Mouse (Mus musculus) CH12.LX (cell line): Measurements from ENCODE around the gene Fn3k. TPM values are rescaled to one million over a fixed set of nuclear protein-coding genes. Genes with fewer than 3 reads are reported as not detected.
A peak's percentile ranks its signal among the peaks of the same experiment; 100 is the strongest.

Experiments
- DNase-seq: peaks from one replicate; pipeline ENCODE4 v3.0.0-alpha.2; 2013; ENCODE audit errors: extremely low read depth
- H3K27ac ChIP-seq: 2 replicates; pipeline ENCODE4 v1.5.1; 2012; ENCODE audit warnings: low read depth, mild to moderate bottlenecking, control low read depth, moderate library complexity; ENCODE audit not compliant: insufficient read depth
- H3K27me3 ChIP-seq: replicated peaks from 2 replicates; pipeline ENCODE3; 2012; ENCODE audit warnings: inconsistent platforms
- H3K36me3 ChIP-seq, 2 experiments: replicated peaks in 1 of 2; 2 replicates each; pipeline versions ENCODE3 to v1.6.1; 2012; ENCODE audit warnings: inconsistent platforms in 1 of 2, low read length in 1 of 2, mild to moderate bottlenecking in 1 of 2, mixed read lengths in 1 of 2, moderate library complexity in 1 of 2; ENCODE audit not compliant: control insufficient read depth in 1 of 2, insufficient read depth in 1 of 2
- H3K4me1 ChIP-seq, 2 experiments: 2 replicates each; pipeline ENCODE4 v1.6.1; 2012; ENCODE audit warnings: inconsistent platforms in 1 of 2, moderate library complexity in 1 of 2; ENCODE audit not compliant: insufficient read depth in 2 of 2, control insufficient read depth in 1 of 2
- H3K4me2 ChIP-seq: 2 replicates; pipeline ENCODE4 v1.6.1; 2012; ENCODE audit warnings: low read depth, mild to moderate bottlenecking, control low read depth; ENCODE audit not compliant: poor library complexity, insufficient read depth, severe bottlenecking
- H3K4me3 ChIP-seq, 3 experiments: fragments of 150-350 bp in 1 of 3; sonication (generic) in 1 of 3; replicated peaks in 1 of 3; 2 replicates each; pipeline versions ENCODE3 to v1.5.1; 2011 to 2012; ENCODE audit warnings: low read depth in 2 of 3, low read length in 2 of 3, mild to moderate bottlenecking in 2 of 3, moderate library complexity in 2 of 3, control low read depth in 1 of 3, improper control_type of control experiment in 1 of 3, inconsistent platforms in 1 of 3, mixed read lengths in 1 of 3; ENCODE audit not compliant: poor library complexity in 1 of 3
- H3K79me2 ChIP-seq: replicated peaks from 2 replicates; pipeline ENCODE4 v1.6.1; 2012; ENCODE audit warnings: mild to moderate bottlenecking, moderate library complexity; ENCODE audit not compliant: control insufficient read depth, poor library complexity, insufficient read depth, severe bottlenecking; ENCODE audit errors: extremely low read depth
- H3K9ac ChIP-seq: 2 replicates; pipeline ENCODE4 v1.6.1; 2012; ENCODE audit warnings: low read depth, mild to moderate bottlenecking, control low read depth, moderate library complexity; ENCODE audit not compliant: insufficient read depth
- H3K9me3 ChIP-seq: replicated peaks from 2 replicates; pipeline ENCODE3; 2012; ENCODE audit warnings: low read length, inconsistent platforms, mixed read lengths
- BHLHE40 ChIP-seq: IDR thresholded peaks from 2 replicates; pipeline ENCODE4 v1.6.1; 2011; ENCODE audit warnings: mild to moderate bottlenecking, low read depth, low read length, improper control_type of control experiment
- CHD1 ChIP-seq: IDR thresholded peaks from 2 replicates; pipeline ENCODE4 v1.6.1; 2012; ENCODE audit warnings: low read depth, low read length, improper control_type of control experiment, inconsistent platforms
- CTCF ChIP-seq, 2 experiments: IDR thresholded peaks in 1 of 2; conservative IDR thresholded peaks in 1 of 2; 2 replicates each; pipeline ENCODE4 v1.5.1; 2011 to 2012; ENCODE audit warnings: low read depth in 2 of 2, low read length in 2 of 2, improper control_type of control experiment in 1 of 2, inconsistent platforms in 1 of 2, mild to moderate bottlenecking in 1 of 2, moderate library complexity in 1 of 2
- ELF1 ChIP-seq: IDR thresholded peaks from 2 replicates; pipeline ENCODE4 v1.6.1; 2014; ENCODE audit warnings: low read depth, mild to moderate bottlenecking, inconsistent platforms, low read length, improper control_type of control experiment
- EP300 ChIP-seq: IDR thresholded peaks from 2 replicates; pipeline ENCODE4 v1.6.1; 2011; ENCODE audit warnings: low read length, improper control_type of control experiment
- GABPA ChIP-seq: IDR thresholded peaks from 2 replicates; pipeline ENCODE4 v1.6.1; 2012; ENCODE audit warnings: low read depth, low read length, improper control_type of control experiment, inconsistent platforms; ENCODE audit not compliant: insufficient replicate concordance
- JUN ChIP-seq: IDR thresholded peaks from 2 replicates; pipeline ENCODE4 v1.6.1; 2011; ENCODE audit warnings: low read depth, mild to moderate bottlenecking, low read length, improper control_type of control experiment, moderate library complexity; ENCODE audit not compliant: insufficient read depth
- KAT2A ChIP-seq: IDR thresholded peaks from 2 replicates; pipeline ENCODE4 v1.6.1; 2012; ENCODE audit warnings: low read length, improper control_type of control experiment, inconsistent platforms; ENCODE audit not compliant: insufficient replicate concordance
- MAX ChIP-seq: IDR thresholded peaks from 2 replicates; pipeline ENCODE4 v1.6.1; 2011; ENCODE audit warnings: low read length, improper control_type of control experiment
- MXI1 ChIP-seq: IDR thresholded peaks from 2 replicates; pipeline ENCODE4 v1.6.1; 2011; ENCODE audit warnings: mild to moderate bottlenecking, low read depth, low read length, improper control_type of control experiment
- MYC ChIP-seq: IDR thresholded peaks from 2 replicates; pipeline ENCODE4 v1.6.1; 2011; ENCODE audit warnings: low read depth, mild to moderate bottlenecking, improper control_type of control experiment, low read length
- POLR2A ChIP-seq: IDR thresholded peaks from 2 replicates; pipeline ENCODE4 v1.6.1; 2011; ENCODE audit warnings: low read depth, mild to moderate bottlenecking, improper control_type of control experiment, low read length
- POLR2AphosphoS2 ChIP-seq: IDR thresholded peaks from 2 replicates; pipeline ENCODE4 v1.6.1; 2011; ENCODE audit warnings: low read depth, low read length, improper control_type of control experiment
- RAD21 ChIP-seq: IDR thresholded peaks from 2 replicates; pipeline ENCODE4 v1.6.1; 2011; ENCODE audit warnings: low read depth, mild to moderate bottlenecking, low read length, improper control_type of control experiment, moderate library complexity
- SIN3A ChIP-seq: IDR thresholded peaks from 2 replicates; pipeline ENCODE4 v1.6.1; 2012; ENCODE audit warnings: low read length, improper control_type of control experiment, inconsistent platforms
- TCF12 ChIP-seq: IDR thresholded peaks from 2 replicates; pipeline ENCODE4 v1.6.1; 2014; ENCODE audit warnings: low read depth, mild to moderate bottlenecking, inconsistent platforms, low read length, improper control_type of control experiment
- UBTF ChIP-seq: IDR thresholded peaks from 2 replicates; pipeline ENCODE4 v1.6.1; 2012; ENCODE audit warnings: low read depth, mild to moderate bottlenecking, inconsistent platforms, low read length, improper control_type of control experiment, moderate library complexity
- USF2 ChIP-seq: conservative IDR thresholded peaks from 2 replicates; pipeline ENCODE4 v1.6.1; 2011; ENCODE audit warnings: low read depth, low read length, improper control_type of control experiment
- ZMIZ1 ChIP-seq: IDR thresholded peaks from 2 replicates; pipeline ENCODE4 v1.6.1; 2012; ENCODE audit warnings: low read depth, mild to moderate bottlenecking, inconsistent platforms, low read length, improper control_type of control experiment
- dilution Hi-C: fragments of 300-500 bp; cut with MboI; formaldehyde crosslinking; loops from 2 replicates; pipeline ENCODE4 v1.14.3; 2020; ENCODE audit warnings: low sequenced_read_pairs; ENCODE audit not compliant: extremely low pct_unique_long_range_greater_than_20kb, extremely low pct_ligation_motif_present
- in situ Hi-C: fragments of 300-500 bp; cut with MboI; formaldehyde crosslinking; loops from 3 replicates; pipeline ENCODE4 v1.14.3; 2019; ENCODE audit warnings: low sequenced_read_pairs, low pct_ligation_motif_present, low pct_unique_long_range_greater_than_20kb, mixed read lengths
- polyA plus RNA-seq: library from polyadenylated mRNA; unstranded; fragments of >175 nt; gene quantifications from 2 replicates; pipeline ENCODE4 v1.2.1, GENCODE M21; 2012; ENCODE audit warnings: low read depth; ENCODE audit not compliant: insufficient read length
- total RNA-seq, 2 experiments: library from RNA; depleted of rRNA; stranded (reverse); fragments of 300-350 nt in 1 of 2; fragments of >200 nt in 1 of 2; gene quantifications; 2 replicates each; pipeline ENCODE4 v1.2.3; 2012 to 2014

Gene Fn3k
- total and polyA plus RNA-seq, 3 experiments = 0.04 TPM; not detected in 2

DNA sequence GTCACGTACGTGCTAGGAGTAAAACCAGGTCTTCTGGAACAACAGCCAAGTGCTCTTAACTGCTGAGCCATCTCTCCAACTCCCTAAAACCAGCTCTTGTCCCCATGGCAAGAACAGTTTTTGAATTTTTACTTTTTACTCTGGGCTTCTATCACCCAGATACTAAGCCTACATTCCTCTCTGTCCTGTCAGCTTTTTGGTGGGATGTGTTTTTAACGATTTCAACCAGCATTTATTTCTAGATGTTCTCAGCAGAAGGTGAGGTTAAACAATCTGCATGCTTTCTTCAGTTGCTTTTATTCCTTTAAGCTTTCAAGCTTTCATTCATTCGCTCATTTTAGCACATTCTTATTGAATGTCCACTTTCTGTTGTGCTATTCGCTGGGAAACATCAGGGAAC, 16.7 kb upstream of the Fn3k start:
- Histone ChIP-seq H3K4me1 (peaks cover 2 to 16% of the 10 kb centered on the region in 2 experiments), H3K36me3 (no peaks in the 10 kb centered on the region), H3K9me3 (no peaks in the 10 kb centered on the region), H3K4me2 (no peak overlapping the region), H3K27ac (no peak overlapping the region), H3K9ac (no peak overlapping the region), H3K4me3 (no peak overlapping the region), H3K27me3 (no peaks in the 10 kb centered on the region)
- dilution Hi-C loops = no loop called here
- TF ChIP-seq EP300 (no peak), RAD21 (no peak), ZMIZ1 (no peak), KAT2A (no peak), SIN3A (no peak)
- TF ChIP-seq, all 38 proteins: peak for 0
- DNase-seq = no peak
- in situ Hi-C loops = no loop called here
- H3K79me2 ChIP-seq = no peaks in the 10 kb centered on the region

DNA sequence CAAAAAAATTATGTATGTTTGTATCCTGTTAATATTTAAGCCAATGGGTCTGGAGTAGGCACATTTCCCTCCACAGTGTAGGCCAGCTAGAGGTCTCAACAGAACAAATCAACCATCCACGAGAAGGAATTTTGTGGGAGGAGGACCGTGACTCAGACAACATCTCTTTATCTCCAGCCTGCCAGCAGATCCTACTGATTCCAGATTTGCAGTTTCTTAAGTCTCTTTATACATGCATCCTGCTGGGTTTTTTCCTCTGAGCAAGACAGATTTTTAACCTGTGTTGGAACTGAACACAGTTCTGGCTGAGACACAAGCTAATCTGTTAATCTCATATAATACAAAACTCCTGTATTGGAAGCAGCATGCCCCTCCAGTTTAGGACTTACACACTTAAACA, 15.8 kb upstream of the Fn3k start:
- no peak for DNase-seq
- Histone ChIP-seq H3K9me3 (no peaks in the 10 kb centered on the region), H3K27me3 (no peaks in the 10 kb centered on the region), H3K4me2 (no peak overlapping the region), H3K9ac (no peak overlapping the region), H3K4me3 (no peak overlapping the region), H3K36me3 (no peaks in the 10 kb centered on the region), H3K27ac (no peak overlapping the region), H3K4me1 (peaks cover 2 to 16% of the 10 kb centered on the region in 2 experiments), H3K79me2 (no peaks in the 10 kb centered on the region)
- in situ Hi-C loops = no loop called here
- dilution Hi-C loops = no loop called here
- no peak for TF ChIP-seq POLR2A
- TF ChIP-seq ELF1 = no peak
- TF ChIP-seq BHLHE40 = no peak
- TF ChIP-seq RAD21 = no peak
- no peak for TF ChIP-seq MXI1
- no peak for TF ChIP-seq JUN
- no peak for TF ChIP-seq KAT2A

DNA sequence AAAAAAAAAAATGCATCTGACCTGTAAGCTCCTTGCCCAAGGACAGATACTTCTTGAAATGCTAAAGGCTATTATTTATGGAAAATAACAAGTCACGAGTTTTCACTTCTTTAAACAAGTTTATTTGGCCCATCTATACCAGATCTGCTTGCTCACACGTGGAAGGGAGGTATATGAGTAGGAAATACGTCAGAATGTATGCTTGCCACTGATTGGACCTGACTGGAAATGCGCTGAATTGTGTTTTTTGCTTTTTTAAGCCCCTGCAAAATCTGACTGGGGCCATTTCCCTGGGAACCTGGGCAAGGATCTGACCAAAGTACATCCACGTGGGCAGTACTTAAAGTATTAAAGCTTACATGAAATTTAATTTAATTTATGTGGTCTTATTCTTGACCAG, 14.3 kb upstream of the Fn3k start:
- TF ChIP-seq RAD21 = no peak
- TF ChIP-seq POLR2AphosphoS2 = no peak
- no peak for TF ChIP-seq POLR2A
- peak; percentile 29; the same call in 1 of the 2 replicates for TF ChIP-seq BHLHE40
- no peak for TF ChIP-seq CTCF (conservative IDR thresholded peaks at IDR 0.05 in 1 of 2, IDR thresholded peaks at IDR 0.05 in 1 of 2; ENCODE audit: low read depth in 2 of 2, low read length in 2 of 2)
- TF ChIP-seq USF2 = no peak
- no peak for TF ChIP-seq GABPA
- TF ChIP-seq JUN = no peak
- TF ChIP-seq SIN3A = no peak
- peak; percentile 78 for TF ChIP-seq MYC
- TF ChIP-seq CHD1 = no peak
- no peak for TF ChIP-seq UBTF
- no peak for TF ChIP-seq ELF1
- TF ChIP-seq TCF12 = no peak
- TF ChIP-seq MAX = no peak
- H3K27ac ChIP-seq = no peak overlapping the region
- in situ Hi-C loops (no loop called here), dilution Hi-C loops (no loop called here)
- peak overlapping the region in 2 of 3 experiments; percentile 66 to 77 for H3K4me3 ChIP-seq
- H3K4me1 ChIP-seq = peaks cover 2 to 16% of the 10 kb centered on the region in 2 experiments
- peak; percentile 16 for DNase-seq
- H3K9me3 ChIP-seq = no peaks in the 10 kb centered on the region
- peak overlapping the region; percentile 76 for H3K4me2 ChIP-seq
- no peaks in the 10 kb centered on the region for H3K27me3 ChIP-seq
- H3K36me3 ChIP-seq = peaks cover 0 to 2% of the 10 kb centered on the region in 2 experiments
- H3K9ac ChIP-seq = peak overlapping the region; percentile 53; the same call in 1 of the 2 replicates
- H3K79me2 ChIP-seq = no peaks in the 10 kb centered on the region
